Mouse (Mus musculus) ES-Bruce4 (cell line): ENCODE results near the gene Fam57a.

Experiments
- CTCF ChIP-seq: IDR thresholded peaks from one replicate; pipeline ENCODE4 v1.8.1; 2011; ENCODE audit warnings: low read depth, low read length
- EP300 ChIP-seq: IDR thresholded peaks from 2 replicates; pipeline ENCODE4 v1.6.1; 2011; ENCODE audit warnings: low read depth, low read length; ENCODE audit not compliant: insufficient read depth
- POLR2A ChIP-seq: IDR thresholded peaks from one replicate; pipeline ENCODE4 v1.8.1; 2011; ENCODE audit warnings: low read length; ENCODE audit not compliant: insufficient read depth

DNA sequence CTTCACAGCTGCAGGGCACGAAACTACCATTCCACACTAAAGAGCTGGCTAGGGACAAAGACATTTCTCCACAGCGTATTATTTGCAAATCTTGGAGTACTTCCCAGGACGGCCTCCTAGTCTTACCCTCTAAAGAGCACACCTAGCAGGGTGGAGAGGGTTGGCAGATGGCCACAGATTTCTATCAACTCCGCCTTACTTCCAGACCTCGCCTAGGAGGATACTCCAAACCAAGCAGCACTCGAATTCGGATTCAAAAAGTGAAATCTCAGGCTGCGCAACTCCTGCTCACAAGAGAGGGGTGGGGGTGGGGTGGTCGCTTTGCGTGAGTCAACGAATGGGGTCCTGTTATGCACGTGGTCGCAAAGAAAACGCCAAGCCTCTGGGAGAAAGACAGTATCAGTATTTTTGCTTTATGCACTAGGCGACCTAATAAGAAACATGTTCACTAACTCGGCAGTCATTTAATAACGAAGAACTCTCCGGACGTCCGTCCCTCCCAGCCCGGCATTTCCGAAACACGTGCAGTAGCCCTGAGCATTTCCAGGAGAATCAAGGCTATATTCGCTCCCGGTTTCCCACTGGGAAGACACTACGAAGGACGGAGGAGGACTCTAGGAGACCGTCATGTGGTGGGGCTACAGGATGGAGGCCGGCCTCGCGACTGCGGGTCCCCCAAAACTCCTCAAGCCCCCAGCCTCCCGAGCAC, 37.4 kb downstream of the Fam57a start:
- TF ChIP-seq CTCF, result no peak
- TF ChIP-seq EP300, result no peak
- TF ChIP-seq POLR2A, result no peak
